Mouse (Mus musculus) layer of hippocampus, adult 8-10 months (tissue): ENCODE results near the gene Golga4. TPM values are rescaled to one million over a fixed set of nuclear protein-coding genes. Genes with fewer than 3 reads are reported as not detected.

ENCODE experiments used
- DNase-seq, 2 experiments: peaks; one replicate each; pipeline ENCODE4 v3.0.0; 2022; ENCODE audit warnings: low spot score in 2 of 2
- total RNA-seq, 4 experiments: library from RNA; stranded (reverse); gene quantifications; 2 replicates each; pipeline ENCODE4 v1.2.4; 2022

Golga4 gene
- total RNA-seq, 4 experiments from 2014 or later = 89.7 to 102 (median 93.2) TPM

DNA sequence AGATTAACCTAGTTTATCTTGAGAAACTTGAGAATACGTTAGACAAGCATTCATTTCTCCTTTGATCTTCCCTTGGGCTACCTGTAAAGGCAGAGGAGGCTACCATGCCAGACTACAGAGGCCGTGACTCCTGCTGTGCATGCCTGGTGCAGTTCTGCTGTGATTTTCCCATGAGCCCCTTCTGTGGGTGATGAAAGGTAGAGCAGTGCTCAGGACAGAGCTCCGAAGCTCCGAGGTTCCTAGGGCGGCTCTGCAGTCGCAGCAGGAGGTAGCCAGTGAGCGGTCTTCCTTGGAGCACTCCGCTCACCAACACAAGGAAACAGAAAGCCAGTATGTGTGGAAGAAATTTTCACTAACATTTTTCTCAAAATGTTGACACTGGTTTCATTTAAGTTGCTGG lies 15.6 kb downstream of the Golga4 start:
- no peak for DNase-seq

- no peak for DNase-seq
Observed at GRCm38 (mm10) chr9:118523738-118524137, 17.7 kb downstream of the Golga4 start.

DNA sequence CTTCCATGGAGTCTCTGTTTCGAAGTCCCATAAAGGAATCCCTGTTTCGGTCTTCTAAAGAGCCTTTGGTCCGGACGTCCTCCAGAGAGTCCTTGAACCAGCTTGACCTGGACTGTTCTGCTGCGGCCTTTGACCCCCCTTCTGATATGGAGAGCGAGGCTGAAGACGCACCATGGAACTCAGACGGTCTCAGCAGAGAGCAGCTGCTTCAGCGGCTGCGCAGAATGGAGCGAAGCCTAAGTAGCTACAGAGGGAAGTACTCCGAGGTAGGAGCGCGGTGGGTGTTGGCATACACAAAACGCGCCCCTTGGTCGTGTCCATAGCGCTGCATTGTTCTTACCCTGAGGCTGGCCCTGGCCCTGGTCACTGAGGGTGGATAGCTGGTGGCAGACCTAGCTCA lies 21.0 kb downstream of the Golga4 start:
- no peak for DNase-seq

DNA sequence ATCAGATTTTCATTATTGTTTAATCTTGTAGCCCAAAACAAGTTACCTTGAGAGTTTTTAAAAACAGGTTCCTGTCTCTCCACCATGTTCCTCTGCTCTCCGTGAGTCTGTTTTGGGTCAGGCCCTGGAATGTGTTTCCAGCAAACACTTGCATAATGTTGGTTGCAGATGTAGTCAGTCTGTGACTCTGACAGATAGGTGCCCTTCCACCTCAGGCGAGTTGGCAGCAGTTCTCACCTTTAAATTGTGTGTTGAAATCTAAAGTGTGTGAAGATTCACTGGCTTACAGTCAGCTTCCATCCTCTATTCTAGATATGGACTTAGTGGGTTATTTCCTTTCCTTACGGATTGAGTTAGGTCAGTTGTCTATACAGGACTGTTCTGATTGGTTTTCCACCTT lies 23.7 kb downstream of the Golga4 start:
- DNase-seq = no peak

DNA sequence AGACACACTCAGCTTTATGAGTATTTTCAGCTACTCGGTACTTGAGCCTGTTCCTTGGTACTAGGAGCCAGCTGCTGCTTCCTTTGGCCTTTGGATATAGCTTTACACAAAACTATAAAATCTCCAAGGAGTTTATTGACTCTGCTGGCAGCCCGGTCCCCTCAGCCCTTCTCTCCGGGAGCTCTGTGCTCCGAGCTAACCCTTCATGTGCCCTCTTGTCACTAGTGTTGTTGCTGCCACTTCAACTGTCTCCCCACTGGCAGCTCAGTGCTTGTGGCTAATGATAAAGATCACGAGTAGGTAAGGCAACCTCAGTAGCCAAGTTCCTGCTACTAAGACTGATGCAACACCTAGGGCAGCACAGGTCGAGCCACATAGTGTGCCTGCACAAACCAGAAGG lies 24.6 kb downstream of the Golga4 start:
- no peak for DNase-seq

GRCm38 (mm10) chr9:118532516-118533205 lies 26.6 kb downstream of the Golga4 start:
- DNase-seq = no peak

DNA sequence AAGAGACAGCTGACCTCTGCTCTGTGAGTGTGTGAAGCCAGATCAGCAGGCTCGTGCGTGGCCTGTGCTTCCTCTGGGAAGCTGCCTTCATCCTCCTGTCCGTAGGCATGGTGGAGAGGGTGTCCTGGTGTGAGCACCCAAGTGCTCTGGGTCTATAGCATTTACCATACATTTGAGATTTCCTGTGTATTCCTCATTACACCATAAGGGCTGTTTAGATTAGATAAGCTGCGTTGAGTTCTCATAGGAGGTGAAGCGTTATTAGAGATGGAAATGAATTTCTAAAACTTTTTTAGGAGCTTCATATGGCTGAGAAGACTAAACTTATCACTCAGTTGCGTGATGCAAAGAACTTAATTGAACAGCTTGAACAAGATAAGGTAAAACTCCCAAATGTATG lies 30.9 kb downstream of the Golga4 start:
- no peak for DNase-seq

DNA sequence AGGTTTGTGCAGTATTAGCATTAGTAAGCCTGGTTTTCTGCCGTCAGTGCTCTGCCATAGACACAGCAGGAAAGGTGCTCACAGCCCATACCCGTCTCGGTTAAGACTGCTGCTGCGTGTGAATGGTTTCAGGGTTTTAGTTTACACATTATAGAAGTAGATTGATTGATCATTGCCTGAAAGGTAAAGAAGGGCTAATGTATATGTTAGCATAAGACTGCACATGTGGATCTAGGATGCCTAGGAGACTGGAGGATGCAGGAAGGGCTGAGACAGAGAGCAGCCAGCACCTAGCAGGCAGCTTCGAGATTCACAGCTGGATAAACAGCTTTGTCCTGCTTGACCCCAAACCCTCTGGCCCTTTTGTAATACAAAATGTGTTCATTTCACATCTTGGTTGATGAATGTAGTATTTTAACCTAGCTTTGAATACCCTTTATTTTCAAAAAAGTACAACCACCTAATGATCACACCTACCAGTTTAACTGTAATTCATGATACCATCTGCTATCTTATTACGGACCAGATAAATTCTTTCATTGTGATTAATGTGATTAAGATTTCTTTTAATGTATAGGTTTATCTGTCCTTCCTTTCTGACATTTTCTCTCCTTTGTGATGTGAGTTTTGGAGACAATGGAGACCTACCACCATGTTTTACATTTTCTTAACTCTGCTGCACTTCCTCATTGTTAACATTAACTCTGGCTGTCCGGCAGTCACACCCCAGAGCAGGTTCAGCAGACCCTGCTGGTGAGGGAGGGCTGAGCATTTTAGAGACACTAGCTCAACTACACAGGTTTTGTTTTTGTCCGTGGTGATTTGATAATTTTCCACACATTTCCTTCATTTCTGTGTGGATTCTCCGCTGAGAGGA lies 31.6 kb downstream of the Golga4 start:
- DNase-seq = no peak

DNA sequence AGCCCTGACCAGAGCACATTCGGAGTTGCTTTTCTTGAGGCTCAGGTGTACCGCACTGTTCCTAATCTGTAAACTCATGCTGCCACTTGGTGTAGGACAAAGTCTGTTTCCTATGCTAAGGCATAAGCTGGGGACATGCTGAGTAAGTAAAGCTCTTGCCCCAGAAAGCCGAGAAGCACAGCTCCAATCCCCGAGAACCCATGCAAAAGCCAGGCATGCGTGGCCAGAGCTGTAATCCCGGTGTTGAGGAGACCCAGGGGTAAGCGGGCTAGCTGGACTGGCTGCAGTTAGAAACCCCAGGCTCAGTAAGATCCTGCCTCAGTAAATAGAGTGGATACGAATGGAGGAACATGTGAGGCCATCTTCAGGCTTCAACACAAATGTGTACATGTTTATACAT lies 35.8 kb downstream of the Golga4 start:
- no peak for DNase-seq

DNA sequence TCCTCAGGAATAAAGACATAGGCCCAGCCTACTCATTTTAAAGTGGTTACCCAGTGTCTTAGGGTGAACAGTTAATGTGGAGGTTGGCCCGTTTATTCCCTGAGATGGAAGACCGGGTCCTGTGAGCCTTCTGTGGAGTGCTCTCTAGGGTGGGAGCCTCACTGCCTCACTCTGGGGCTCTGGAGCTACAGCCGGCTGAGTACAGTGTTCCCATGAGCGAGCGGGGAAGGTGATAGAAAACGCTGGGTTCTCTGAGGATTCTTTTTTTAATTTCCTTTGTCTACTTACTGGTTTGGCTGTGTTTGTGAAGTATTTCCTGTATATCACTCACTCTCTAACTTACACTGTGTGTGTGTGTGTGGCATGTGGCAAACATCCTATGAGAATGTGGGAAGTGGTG lies 39.1 kb downstream of the Golga4 start:
- DNase-seq = no peak

DNA sequence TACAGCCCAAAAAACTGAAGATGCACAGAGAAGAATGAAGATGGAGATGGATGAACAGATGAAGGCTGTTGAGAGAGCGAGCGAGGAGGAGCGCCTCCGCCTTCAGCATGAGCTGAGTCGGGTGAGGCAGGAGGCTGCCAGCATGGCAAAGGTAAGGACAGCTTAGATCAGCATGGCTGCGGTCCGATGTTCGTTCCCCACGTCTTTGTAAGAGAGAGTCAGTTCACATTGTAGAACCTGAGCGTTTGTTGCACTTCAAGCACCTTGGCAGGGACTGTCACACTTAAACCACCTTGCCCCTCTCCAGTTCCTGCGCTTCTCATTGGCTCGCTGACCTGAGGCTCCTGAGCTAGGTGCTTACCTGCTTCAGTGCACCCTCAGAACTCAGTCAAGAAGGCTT lies 42.6 kb downstream of the Golga4 start:
- no peak for DNase-seq

DNA sequence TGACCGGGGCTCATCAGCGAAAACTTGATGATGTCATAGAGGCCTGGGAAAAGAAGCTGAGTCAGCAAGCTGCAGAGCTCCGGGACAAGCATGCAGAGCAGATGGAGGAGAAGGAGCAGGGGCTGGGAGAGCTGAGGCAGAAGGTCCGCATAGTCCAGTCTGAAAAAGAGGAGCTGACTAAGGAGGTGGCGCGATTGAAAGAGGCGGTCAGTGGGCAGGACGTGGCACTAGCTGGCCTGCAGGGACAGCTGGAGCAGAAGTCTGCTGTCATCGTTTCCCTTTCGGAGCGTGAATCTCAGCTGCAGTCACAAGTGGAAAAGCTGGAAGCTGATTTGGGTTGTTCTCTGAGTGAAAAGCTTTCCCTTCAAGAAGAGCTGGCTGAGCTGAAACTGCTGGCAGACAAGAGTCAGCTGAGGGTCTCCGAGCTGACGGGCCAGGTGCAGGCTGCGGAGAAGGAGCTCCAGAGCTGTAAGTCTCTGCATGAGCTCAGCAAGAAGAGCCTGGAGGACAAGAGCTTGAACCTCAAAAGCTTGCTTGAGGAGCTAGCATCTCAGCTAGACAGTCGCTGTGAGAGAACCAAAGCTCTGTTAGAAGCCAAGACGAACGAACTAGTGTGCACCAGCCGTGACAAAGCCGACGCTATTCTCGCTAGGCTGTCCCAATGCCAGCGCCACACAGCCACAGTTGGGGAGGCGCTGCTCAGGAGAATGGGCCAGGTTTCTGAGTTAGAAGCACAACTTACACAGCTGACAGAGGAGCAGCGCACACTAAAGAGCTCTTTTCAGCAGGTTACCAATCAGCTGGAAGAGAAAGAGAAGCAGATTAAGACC lies 51.1 kb downstream of the Golga4 start:
- peak; percentile 40 to 49 for DNase-seq

GRCm38 (mm10) chr9:118563356-118563755 lies 57.3 kb downstream of the Golga4 start:
- no peak for DNase-seq

DNA sequence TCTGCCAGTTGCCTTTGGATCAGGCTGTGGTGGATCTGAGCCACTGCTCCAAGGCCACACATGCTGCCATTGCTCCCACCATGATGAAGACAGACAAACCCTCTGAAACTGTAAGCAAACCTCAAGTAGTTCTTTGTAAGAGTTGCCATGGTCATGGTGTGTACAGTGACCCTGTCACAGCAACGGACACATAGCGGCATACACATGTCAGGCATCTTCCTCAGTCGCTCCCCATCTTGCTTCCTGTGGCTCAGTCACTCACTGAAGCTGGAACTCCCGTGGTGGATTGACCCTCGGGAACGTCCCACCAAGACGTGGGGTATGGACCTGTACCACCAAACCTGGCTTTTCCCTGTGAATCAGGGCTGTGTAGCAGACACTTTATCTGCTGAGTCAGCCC lies 57.8 kb downstream of the Golga4 start:
- no peak for DNase-seq

DNA sequence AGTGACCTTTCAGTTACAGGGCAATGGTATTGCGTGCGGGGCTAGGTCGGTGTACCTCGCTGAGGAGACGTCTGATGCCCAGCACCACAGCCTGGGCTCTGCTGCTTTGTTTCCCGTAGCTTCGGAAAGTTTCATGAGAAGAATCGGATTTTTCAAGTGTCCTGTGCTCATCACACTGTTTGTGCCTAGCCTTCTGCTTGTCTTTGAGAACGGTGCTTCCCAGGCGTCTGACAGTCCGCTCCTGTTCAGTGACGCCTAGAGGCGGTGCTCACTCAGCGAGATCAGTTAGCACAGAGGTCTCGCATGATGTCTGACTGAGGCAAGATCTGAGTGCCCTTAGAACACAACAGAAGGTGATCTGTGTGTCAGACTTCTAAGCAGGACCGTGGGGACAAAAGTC lies 58.6 kb downstream of the Golga4 start:
- DNase-seq = no peak

DNA sequence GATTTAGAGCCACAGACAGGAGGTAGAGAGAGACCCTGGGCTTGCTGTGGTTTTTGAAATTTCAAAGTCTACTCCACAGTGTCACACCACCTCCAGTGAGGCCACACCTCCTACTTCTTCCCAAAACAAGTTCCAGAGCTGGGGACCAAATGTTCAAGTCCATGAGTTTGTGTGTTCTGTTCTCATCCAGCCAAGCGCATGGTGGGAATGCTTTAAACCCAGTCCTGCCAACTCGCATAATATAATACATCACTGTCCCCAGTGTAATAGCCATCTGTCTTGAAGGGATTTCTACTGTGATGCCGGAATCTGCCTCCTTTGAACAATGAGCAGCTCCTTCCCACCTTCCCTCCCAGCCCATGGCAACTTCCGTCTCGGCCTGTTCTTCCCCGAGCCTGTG lies 63.3 kb downstream of the Golga4 start:
- no peak for DNase-seq

DNA sequence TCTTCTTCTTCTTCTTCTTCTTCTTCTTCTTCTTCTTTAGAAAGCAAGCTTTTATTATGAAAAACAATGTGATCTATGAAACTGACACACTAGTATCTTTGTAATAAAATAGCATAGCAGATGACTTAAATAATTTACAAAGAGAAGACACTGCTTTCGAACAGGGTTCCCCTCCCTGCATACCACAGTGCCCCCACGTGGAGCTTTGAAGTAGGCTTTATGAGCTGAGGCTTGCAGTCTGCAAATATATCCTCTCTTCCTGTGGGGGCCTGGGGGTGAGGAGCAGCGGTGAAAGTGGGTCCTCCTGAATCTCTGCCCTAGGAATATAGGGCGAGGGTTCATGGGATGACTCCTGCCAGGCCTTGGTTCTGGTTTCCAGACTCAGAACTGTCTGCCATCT lies 64.8 kb downstream of the Golga4 start:
- DNase-seq = no peak

DNA sequence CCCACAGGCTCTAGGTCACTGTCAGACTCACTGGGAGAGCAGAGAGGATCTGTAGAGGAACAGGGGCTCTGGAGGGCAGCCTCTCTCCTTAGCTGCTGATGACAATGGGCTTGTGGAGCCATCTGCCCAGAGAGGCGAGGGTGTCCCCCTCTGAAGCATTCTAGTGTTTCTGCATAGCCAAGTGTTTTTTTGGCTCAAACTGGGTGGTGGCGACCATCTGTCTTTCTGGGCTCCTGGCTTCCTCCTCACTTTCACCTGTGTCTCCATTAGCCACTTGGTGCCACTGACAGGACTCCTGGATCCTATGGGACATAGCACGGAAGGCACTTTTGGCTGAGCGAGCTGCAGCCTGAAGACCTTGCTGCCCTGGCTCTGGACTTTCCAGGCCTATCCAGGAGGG lies 65.6 kb downstream of the Golga4 start:
- no peak for DNase-seq

DNA sequence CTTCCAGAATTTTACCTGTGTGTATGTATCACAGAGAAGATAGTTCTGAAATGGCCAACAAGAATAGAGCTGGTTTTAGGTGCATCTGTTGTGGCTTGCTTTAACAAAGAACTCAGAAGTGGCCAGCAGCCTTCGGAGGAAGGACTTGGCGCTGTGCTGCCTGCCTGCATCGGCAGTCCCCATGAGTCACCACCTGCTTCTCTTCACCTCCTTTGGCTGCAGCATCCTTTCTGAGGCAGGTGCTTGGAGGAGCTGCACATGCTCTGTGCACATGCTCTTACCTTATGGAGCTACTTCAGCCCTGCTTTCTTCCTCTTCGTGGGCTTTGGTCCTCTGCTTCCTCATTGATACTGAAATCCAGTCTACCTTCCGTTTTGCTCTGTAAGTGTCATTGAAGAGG lies 68.8 kb downstream of the Golga4 start:
- DNase-seq = peak; percentile 29 to 30

GRCm38 (mm10) chr9:118580371-118580770 lies 74.3 kb downstream of the Golga4 start:
- no peak for DNase-seq

DNA sequence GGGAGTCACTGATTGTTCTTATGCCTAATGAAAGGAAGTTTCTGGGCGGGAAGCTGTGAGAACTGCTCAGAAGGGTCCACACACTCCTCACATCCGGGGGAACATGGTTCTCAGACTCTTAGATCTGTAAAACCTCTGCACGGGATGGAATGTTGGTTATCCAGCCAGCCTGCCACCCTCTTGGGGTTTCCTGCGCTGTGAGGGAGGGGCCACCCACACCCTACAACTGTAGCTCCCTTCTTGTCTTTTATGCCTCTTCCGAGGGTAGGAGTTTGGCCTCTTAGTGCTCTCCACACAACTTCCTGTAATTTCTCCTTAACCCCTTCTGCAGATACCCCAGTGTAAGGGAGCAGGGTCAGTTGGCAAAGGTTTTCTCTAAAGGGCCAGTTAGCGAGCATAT lies 76.7 kb downstream of the Golga4 start:
- DNase-seq = no peak

- DNase-seq = no peak
Observed at GRCm38 (mm10) chr9:118584838-118585237, 78.8 kb downstream of the Golga4 start.
